Mouse (Mus musculus): ENCODE results near the gene Tacc3. TPM values are rescaled to one million over a fixed set of nuclear protein-coding genes. Genes with fewer than 3 reads are reported as not detected.

Tacc3 gene
- polyA plus RNA-seq, 1 experiment = 11.6 TPM

DNA sequence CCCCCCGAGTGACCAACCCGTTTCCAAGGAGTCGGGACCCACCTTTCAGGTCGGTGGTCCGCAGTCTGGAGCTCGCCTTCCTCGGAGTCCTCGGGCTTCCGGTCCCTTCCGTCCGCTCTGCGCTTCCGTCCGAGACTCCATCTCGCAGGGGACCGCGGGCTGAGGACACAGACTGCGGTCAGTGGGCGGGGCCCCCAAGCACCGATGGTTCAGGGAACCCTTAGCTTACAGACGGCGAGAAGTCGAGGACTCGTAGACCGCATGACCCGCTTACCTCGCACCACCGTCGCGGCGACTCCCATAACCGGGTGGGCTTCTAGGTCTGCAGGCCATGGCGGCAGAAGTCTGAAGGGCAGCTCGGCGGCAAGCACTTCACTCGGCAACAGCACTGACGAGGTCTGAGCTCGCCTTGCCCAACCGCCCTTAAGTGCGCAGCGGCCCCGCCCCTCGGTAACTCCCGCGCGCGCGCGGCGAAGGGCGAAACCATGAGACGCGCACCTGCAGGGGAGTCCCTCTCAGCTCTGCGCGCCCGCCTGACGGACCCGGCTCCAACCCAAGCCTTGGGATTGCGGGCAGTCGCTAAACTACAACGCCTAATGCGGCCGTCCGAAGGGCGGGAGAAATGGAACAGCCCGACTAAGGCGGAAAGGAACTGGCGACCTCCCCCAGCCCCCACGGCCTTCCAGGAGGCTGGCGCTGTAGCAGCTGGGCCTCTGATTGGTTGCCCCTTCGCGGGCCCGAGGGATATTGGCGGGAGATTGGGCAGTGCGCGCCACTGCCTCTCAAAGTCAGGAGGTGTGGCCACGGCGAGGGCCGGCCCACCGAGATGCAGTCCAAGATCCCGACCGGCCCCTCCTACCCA is 5.8 kb upstream of the Tacc3 start, which contains the start of gene Slbp:
TSS of gene Slbp (minus strand) at position 654 of the 862 bp plus-strand sequence.
- no peak for TF ChIP-seq TAL1 (IDR thresholded peaks at IDR 0.05; ENCODE audit: low read length)
- 0 out of 2 replicates have a peak, but pooled peaks have one; percentile 35 for TF ChIP-seq GATA1 (IDR thresholded peaks at IDR 0.05; ENCODE audit: low read length)
- H3K36me3 ChIP-seq (ENCODE audit: control insufficient read depth) = peaks cover 89% of the 10 kb centered on the region
- peaks cover 83% of the 10 kb centered on the region for H3K4me1 ChIP-seq (ENCODE audit: control insufficient read depth)
- peak within 1 kb of the TSS; percentile 98 for H3K4me3 ChIP-seq (replicated peaks)
- no peaks in the 10 kb centered on the region for H3K27me3 ChIP-seq (ENCODE audit: control insufficient read depth)
- H3K9me3 ChIP-seq (ENCODE audit: control insufficient read depth, low read length) = no peaks in the 10 kb centered on the region

DNA sequence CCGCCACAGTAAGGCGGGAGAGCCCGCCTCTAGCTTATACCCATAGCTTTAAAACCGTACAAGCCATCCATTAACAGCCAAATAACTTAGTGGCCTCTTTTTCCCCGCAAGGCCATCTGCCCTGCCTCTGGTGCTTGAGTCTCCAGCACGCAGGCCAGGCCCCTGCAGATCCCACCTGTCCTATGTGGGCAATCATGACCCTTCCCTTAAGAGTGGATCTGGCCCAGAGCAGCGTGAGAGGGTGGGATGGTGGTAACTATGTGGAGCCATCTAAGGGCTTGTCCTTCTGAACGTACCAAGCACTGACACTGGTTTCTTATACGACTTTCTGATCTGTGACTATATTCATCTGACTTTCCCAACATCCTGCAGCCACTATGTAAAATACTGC is 5.2 kb upstream of the Tacc3 start:
- Histone ChIP-seq H3K4me1 (ENCODE audit: control insufficient read depth) (peaks cover 79% of the 10 kb centered on the region), H3K4me3 (replicated peaks) (peak overlapping the region; percentile 98), H3K36me3 (ENCODE audit: control insufficient read depth) (peaks cover 83% of the 10 kb centered on the region), H3K27me3 (ENCODE audit: control insufficient read depth) (no peaks in the 10 kb centered on the region), H3K9me3 (ENCODE audit: control insufficient read depth, low read length) (no peaks in the 10 kb centered on the region)
- TF ChIP-seq TAL1 (IDR thresholded peaks at IDR 0.05; ENCODE audit: low read length) (no peak), GATA1 (IDR thresholded peaks at IDR 0.05; ENCODE audit: low read length) (no peak)

- Histone ChIP-seq H3K27me3 (ENCODE audit: control insufficient read depth) (no peaks in the 10 kb centered on the region), H3K4me3 (replicated peaks) (no peak overlapping the region), H3K9me3 (ENCODE audit: control insufficient read depth, low read length) (no peaks in the 10 kb centered on the region), H3K36me3 (ENCODE audit: control insufficient read depth) (peaks cover 69% of the 10 kb centered on the region), H3K4me1 (ENCODE audit: control insufficient read depth) (peaks cover 71% of the 10 kb centered on the region)
- TF ChIP-seq TAL1 (IDR thresholded peaks at IDR 0.05; ENCODE audit: low read length) = no peak
- no peak for TF ChIP-seq GATA1 (IDR thresholded peaks at IDR 0.05; ENCODE audit: low read length)
Measured at GRCm38 (mm10) chr5:33654424-33654823, 3.5 kb upstream of the Tacc3 start.

GRCm38 (mm10) chr5:33655251-33655840 is 2.6 kb upstream of the Tacc3 start:
- H3K4me3 ChIP-seq (replicated peaks) = peak overlapping the region; percentile 87
- peaks cover 69% of the 10 kb centered on the region for H3K36me3 ChIP-seq (ENCODE audit: control insufficient read depth)
- no peaks in the 10 kb centered on the region for H3K27me3 ChIP-seq (ENCODE audit: control insufficient read depth)
- no peaks in the 10 kb centered on the region for H3K9me3 ChIP-seq (ENCODE audit: control insufficient read depth, low read length)
- H3K4me1 ChIP-seq (ENCODE audit: control insufficient read depth) = peaks cover 71% of the 10 kb centered on the region
- no peak for TF ChIP-seq TAL1 (IDR thresholded peaks at IDR 0.05; ENCODE audit: low read length)
- no peak for TF ChIP-seq GATA1 (IDR thresholded peaks at IDR 0.05; ENCODE audit: low read length)

DNA sequence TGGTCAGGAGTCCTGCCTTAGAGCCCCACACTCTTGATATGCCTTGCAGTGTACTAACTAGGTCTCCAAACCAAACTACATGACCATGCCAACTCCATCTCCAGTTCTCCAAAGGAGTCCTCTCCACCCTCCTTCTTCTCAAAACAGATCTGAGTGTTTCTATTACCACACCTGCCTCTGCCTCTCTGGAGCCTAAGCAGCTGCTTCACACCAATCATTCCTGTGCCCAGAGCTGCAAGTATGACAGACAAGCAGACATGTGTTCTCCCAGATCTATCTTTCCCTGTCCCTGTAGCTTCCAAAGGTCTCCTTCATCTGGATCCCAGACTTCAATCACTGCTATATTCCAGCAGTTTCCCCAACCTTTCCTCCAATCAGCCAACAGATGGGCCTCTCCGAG is 1.2 kb upstream of the Tacc3 start:
- H3K36me3 ChIP-seq (ENCODE audit: control insufficient read depth) = peaks cover 71% of the 10 kb centered on the region
- no peaks in the 10 kb centered on the region for H3K9me3 ChIP-seq (ENCODE audit: control insufficient read depth, low read length)
- peak overlapping the region; percentile 87 for H3K4me3 ChIP-seq (replicated peaks)
- H3K4me1 ChIP-seq (ENCODE audit: control insufficient read depth) = peaks cover 75% of the 10 kb centered on the region
- no peaks in the 10 kb centered on the region for H3K27me3 ChIP-seq (ENCODE audit: control insufficient read depth)
- TF ChIP-seq GATA1 (IDR thresholded peaks at IDR 0.05; ENCODE audit: low read length) (no peak), TAL1 (IDR thresholded peaks at IDR 0.05; ENCODE audit: low read length) (no peak)

DNA sequence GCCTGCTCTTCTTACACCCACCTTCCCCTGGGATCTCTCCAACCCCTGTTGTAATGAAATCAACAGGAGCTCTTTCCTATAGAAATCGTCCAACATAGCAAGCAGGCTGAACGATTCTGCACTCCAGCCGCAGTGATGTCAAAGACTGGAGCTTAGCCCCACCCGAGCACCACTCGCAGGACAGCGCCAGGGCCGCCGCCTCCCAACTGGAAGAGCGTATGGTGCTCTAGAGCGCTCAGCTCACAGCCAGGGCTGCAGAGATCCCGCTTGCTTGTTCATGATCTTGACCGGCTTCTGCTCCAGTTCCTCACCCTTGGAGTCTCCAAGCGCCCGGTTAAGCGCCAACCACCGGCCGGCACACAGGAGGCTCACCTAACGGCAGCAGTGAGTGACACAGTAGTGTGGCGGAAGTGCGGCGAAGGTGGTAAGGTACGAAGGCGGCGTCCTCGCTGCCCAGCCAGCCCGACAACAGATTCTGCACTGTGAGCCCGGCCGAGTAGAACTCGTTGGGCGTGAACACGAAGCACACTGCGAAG is 609 bp upstream of the Tacc3 start:
- no peak for TF ChIP-seq GATA1 (IDR thresholded peaks at IDR 0.05; ENCODE audit: low read length)
- no peak for TF ChIP-seq TAL1 (IDR thresholded peaks at IDR 0.05; ENCODE audit: low read length)
- no peaks in the 10 kb centered on the region for H3K9me3 ChIP-seq (ENCODE audit: control insufficient read depth, low read length)
- H3K36me3 ChIP-seq (ENCODE audit: control insufficient read depth) = peaks cover 73% of the 10 kb centered on the region
- peaks cover 75% of the 10 kb centered on the region for H3K4me1 ChIP-seq (ENCODE audit: control insufficient read depth)
- H3K27me3 ChIP-seq (ENCODE audit: control insufficient read depth) = no peaks in the 10 kb centered on the region
- peak overlapping the region; percentile 87 for H3K4me3 ChIP-seq (replicated peaks)

DNA sequence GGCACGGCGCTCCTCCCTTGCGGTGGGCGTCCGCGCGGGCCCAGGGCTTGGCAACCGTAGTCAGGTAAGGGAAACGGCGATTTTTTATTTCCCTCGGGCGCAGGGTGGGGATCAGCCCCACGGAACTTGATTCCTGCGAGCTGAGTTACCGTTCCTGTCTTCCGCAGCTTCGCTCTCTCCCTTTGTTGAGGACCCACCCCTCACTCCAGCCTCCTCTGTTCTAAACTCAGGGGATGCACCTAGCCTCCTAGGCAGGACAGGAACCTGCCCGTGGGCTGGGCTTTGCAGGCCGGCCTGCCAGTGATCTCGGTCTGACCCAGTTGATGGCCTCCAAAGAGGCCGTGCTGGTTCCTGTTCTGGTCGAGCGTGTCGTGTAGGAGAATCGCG is 729 bp downstream of the Tacc3 start:
- Histone ChIP-seq H3K4me1 (ENCODE audit: control insufficient read depth) (peaks cover 61% of the 10 kb centered on the region), H3K36me3 (ENCODE audit: control insufficient read depth) (peaks cover 74% of the 10 kb centered on the region), H3K9me3 (ENCODE audit: control insufficient read depth, low read length) (no peaks in the 10 kb centered on the region), H3K27me3 (ENCODE audit: control insufficient read depth) (no peaks in the 10 kb centered on the region), H3K4me3 (replicated peaks) (peak overlapping the region; percentile 87)
- TF ChIP-seq GATA1 (IDR thresholded peaks at IDR 0.05; ENCODE audit: low read length) (no peak), TAL1 (IDR thresholded peaks at IDR 0.05; ENCODE audit: low read length) (no peak)

- TF ChIP-seq GATA1 (IDR thresholded peaks at IDR 0.05; ENCODE audit: low read length) = no peak
- no peak for TF ChIP-seq TAL1 (IDR thresholded peaks at IDR 0.05; ENCODE audit: low read length)
- no peaks in the 10 kb centered on the region for H3K9me3 ChIP-seq (ENCODE audit: control insufficient read depth, low read length)
- no peaks in the 10 kb centered on the region for H3K27me3 ChIP-seq (ENCODE audit: control insufficient read depth)
- H3K4me1 ChIP-seq (ENCODE audit: control insufficient read depth) = no peaks in the 10 kb centered on the region
- no peak overlapping the region for H3K4me3 ChIP-seq (replicated peaks)
- H3K36me3 ChIP-seq (ENCODE audit: control insufficient read depth) = peaks cover 98% of the 10 kb centered on the region
Measured at GRCm38 (mm10) chr5:33668223-33668622, 10.3 kb downstream of the Tacc3 start.

DNA sequence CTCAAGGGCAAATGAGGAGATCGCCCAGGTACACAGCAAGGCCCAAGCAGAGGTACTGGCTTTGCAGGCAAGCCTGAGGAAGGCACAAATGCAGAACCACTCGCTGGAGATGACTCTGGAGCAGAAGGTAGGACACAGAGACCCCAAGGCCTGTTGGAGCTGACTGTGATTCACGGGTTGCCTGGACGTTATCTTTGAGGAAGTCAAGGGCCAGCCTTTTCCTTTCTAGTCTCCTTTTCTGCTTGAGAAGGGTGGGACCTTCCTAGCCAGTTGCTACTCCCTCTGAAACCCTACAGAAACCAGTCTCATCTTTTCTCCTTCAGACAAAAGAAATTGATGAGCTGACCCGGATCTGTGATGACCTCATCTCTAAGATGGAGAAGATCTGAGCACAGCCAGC is 13.7 kb downstream of the Tacc3 start:
- no peak for TF ChIP-seq GATA1 (IDR thresholded peaks at IDR 0.05; ENCODE audit: low read length)
- TF ChIP-seq TAL1 (IDR thresholded peaks at IDR 0.05; ENCODE audit: low read length) = no peak
- Histone ChIP-seq H3K4me1 (ENCODE audit: control insufficient read depth) (peaks cover 5% of the 10 kb centered on the region), H3K27me3 (ENCODE audit: control insufficient read depth) (no peaks in the 10 kb centered on the region), H3K9me3 (ENCODE audit: control insufficient read depth, low read length) (no peaks in the 10 kb centered on the region), H3K36me3 (ENCODE audit: control insufficient read depth) (peaks cover 81% of the 10 kb centered on the region), H3K4me3 (replicated peaks) (no peak overlapping the region)
